Mouse (Mus musculus): ENCODE data around the gene Gpt2. TPM values are rescaled to one million over a fixed set of nuclear protein-coding genes. Genes with fewer than 3 reads are reported as not detected.

Gene Gpt2
- total and polyA plus RNA-seq, 2 experiments, result 135 to 351 TPM

- no peak overlapping the region for H3K9ac ChIP-seq (ENCODE audit: low read depth, low read length)
- peak; percentile 64 for DNase-seq (ENCODE audit: extremely low read depth, low read depth, low spot score)
- peaks cover 8% of the 10 kb centered on the region for H3K36me3 ChIP-seq (ENCODE audit: control insufficient read depth, insufficient read depth, low read length)
- H3K4me3 ChIP-seq (ENCODE audit: insufficient read depth, low read depth, low read length), result no peak overlapping the region
- peaks cover 13% of the 10 kb centered on the region; the same call in 1 of the 2 replicates for H3K79me2 ChIP-seq (ENCODE audit: control insufficient read depth, insufficient read depth, low read length)
- peaks cover 12% of the 10 kb centered on the region for H3K4me1 ChIP-seq (ENCODE audit: control insufficient read depth, insufficient read depth, low read length)
- no peaks in the 10 kb centered on the region for H3K27me3 ChIP-seq (ENCODE audit: control insufficient read depth, insufficient read depth, low read length)
- WGBS, result 30% methylated on average over 3 of the region's 3 CpGs
- no peak overlapping the region for H3K27ac ChIP-seq (replicated peaks; ENCODE audit: insufficient read depth, low read depth, low read length)
- TF ChIP-seq CTCF (IDR thresholded peaks at IDR 0.05; ENCODE audit: low read depth, low read length) (no peak), POLR2A (IDR thresholded peaks at IDR 0.05; ENCODE audit: extremely low read depth, insufficient read depth, low read length) (no peak)
Measured at GRCm38 (mm10) chr8:85557601-85557986, 65.2 kb downstream of the Gpt2 start.

GRCm38 (mm10) chr8:85559201-85559600 is 66.8 kb downstream of the Gpt2 start:
- H3K36me3 ChIP-seq (ENCODE audit: control insufficient read depth, insufficient read depth, low read length), result no peaks in the 10 kb centered on the region
- peaks cover 7% of the 10 kb centered on the region for H3K4me1 ChIP-seq (ENCODE audit: control insufficient read depth, insufficient read depth, low read length)
- H3K9ac ChIP-seq (ENCODE audit: low read depth, low read length), result no peak overlapping the region
- no peak overlapping the region for H3K4me3 ChIP-seq (ENCODE audit: insufficient read depth, low read depth, low read length)
- no peak for TF ChIP-seq CTCF (IDR thresholded peaks at IDR 0.05; ENCODE audit: low read depth, low read length)
- no peak for TF ChIP-seq POLR2A (IDR thresholded peaks at IDR 0.05; ENCODE audit: extremely low read depth, insufficient read depth, low read length)
- DNase-seq (ENCODE audit: extremely low read depth, low read depth, low spot score), result no peak
- peaks cover 8% of the 10 kb centered on the region; the same call in 1 of the 2 replicates for H3K79me2 ChIP-seq (ENCODE audit: control insufficient read depth, insufficient read depth, low read length)
- WGBS, result 88% methylated on average over 1 of the region's 1 CpGs
- no peak overlapping the region for H3K27ac ChIP-seq (replicated peaks; ENCODE audit: insufficient read depth, low read depth, low read length)
- H3K27me3 ChIP-seq (ENCODE audit: control insufficient read depth, insufficient read depth, low read length), result no peaks in the 10 kb centered on the region

GRCm38 (mm10) chr8:85559966-85560365 is 67.6 kb downstream of the Gpt2 start:
- H3K9ac ChIP-seq (ENCODE audit: low read depth, low read length), result no peak overlapping the region
- DNase-seq (ENCODE audit: extremely low read depth, low read depth, low spot score), result no peak
- H3K4me1 ChIP-seq (ENCODE audit: control insufficient read depth, insufficient read depth, low read length), result peaks cover 6% of the 10 kb centered on the region; the same call in 1 of the 2 replicates
- peaks cover 1% of the 10 kb centered on the region; the same call in 1 of the 2 replicates for H3K79me2 ChIP-seq (ENCODE audit: control insufficient read depth, insufficient read depth, low read length)
- no peaks in the 10 kb centered on the region for H3K27me3 ChIP-seq (ENCODE audit: control insufficient read depth, insufficient read depth, low read length)
- WGBS, result 63% methylated on average over 2 of the region's 2 CpGs
- H3K4me3 ChIP-seq (ENCODE audit: insufficient read depth, low read depth, low read length), result no peak overlapping the region
- H3K36me3 ChIP-seq (ENCODE audit: control insufficient read depth, insufficient read depth, low read length), result no peaks in the 10 kb centered on the region
- no peak overlapping the region for H3K27ac ChIP-seq (replicated peaks; ENCODE audit: insufficient read depth, low read depth, low read length)
- TF ChIP-seq CTCF (IDR thresholded peaks at IDR 0.05; ENCODE audit: low read depth, low read length), result no peak
- TF ChIP-seq POLR2A (IDR thresholded peaks at IDR 0.05; ENCODE audit: extremely low read depth, insufficient read depth, low read length), result no peak

- TF ChIP-seq CTCF (IDR thresholded peaks at IDR 0.05; ENCODE audit: low read depth, low read length) (no peak), POLR2A (IDR thresholded peaks at IDR 0.05; ENCODE audit: extremely low read depth, insufficient read depth, low read length) (no peak)
- Histone ChIP-seq H3K4me1 (ENCODE audit: control insufficient read depth, insufficient read depth, low read length) (no peaks in the 10 kb centered on the region; the same call in 1 of the 2 replicates), H3K27me3 (ENCODE audit: control insufficient read depth, insufficient read depth, low read length) (no peaks in the 10 kb centered on the region), H3K4me3 (ENCODE audit: insufficient read depth, low read depth, low read length) (no peak overlapping the region), H3K79me2 (ENCODE audit: control insufficient read depth, insufficient read depth, low read length) (no peaks in the 10 kb centered on the region), H3K27ac (replicated peaks; ENCODE audit: insufficient read depth, low read depth, low read length) (no peak overlapping the region), H3K9ac (ENCODE audit: low read depth, low read length) (no peak overlapping the region), H3K36me3 (ENCODE audit: control insufficient read depth, insufficient read depth, low read length) (no peaks in the 10 kb centered on the region)
- WGBS, result 88% methylated on average over 8 of the region's 8 CpGs
- no peak for DNase-seq (ENCODE audit: extremely low read depth, low read depth, low spot score)
Measured at GRCm38 (mm10) chr8:85563336-85563735, 71.0 kb downstream of the Gpt2 start.

- no peaks in the 10 kb centered on the region for H3K79me2 ChIP-seq (ENCODE audit: control insufficient read depth, insufficient read depth, low read length)
- H3K36me3 ChIP-seq (ENCODE audit: control insufficient read depth, insufficient read depth, low read length), result no peaks in the 10 kb centered on the region
- H3K4me3 ChIP-seq (ENCODE audit: insufficient read depth, low read depth, low read length), result no peak overlapping the region
- DNase-seq (ENCODE audit: extremely low read depth, low read depth, low spot score), result no peak
- no peak overlapping the region for H3K27ac ChIP-seq (replicated peaks; ENCODE audit: insufficient read depth, low read depth, low read length)
- H3K9ac ChIP-seq (ENCODE audit: low read depth, low read length), result no peak overlapping the region
- no peaks in the 10 kb centered on the region; the same call in 1 of the 2 replicates for H3K4me1 ChIP-seq (ENCODE audit: control insufficient read depth, insufficient read depth, low read length)
- WGBS, result 53% methylated on average over 3 of the region's 3 CpGs
- no peaks in the 10 kb centered on the region for H3K27me3 ChIP-seq (ENCODE audit: control insufficient read depth, insufficient read depth, low read length)
- TF ChIP-seq POLR2A (IDR thresholded peaks at IDR 0.05; ENCODE audit: extremely low read depth, insufficient read depth, low read length), result no peak
- no peak for TF ChIP-seq CTCF (IDR thresholded peaks at IDR 0.05; ENCODE audit: low read depth, low read length)
Measured at GRCm38 (mm10) chr8:85565186-85565585, 72.8 kb downstream of the Gpt2 start.

- no peaks in the 10 kb centered on the region for H3K36me3 ChIP-seq (ENCODE audit: control insufficient read depth, insufficient read depth, low read length)
- H3K4me3 ChIP-seq (ENCODE audit: insufficient read depth, low read depth, low read length), result no peak overlapping the region
- DNase-seq (ENCODE audit: extremely low read depth, low read depth, low spot score), result peak; percentile 97
- no peaks in the 10 kb centered on the region for H3K27me3 ChIP-seq (ENCODE audit: control insufficient read depth, insufficient read depth, low read length)
- peak overlapping the region; percentile 27 for H3K27ac ChIP-seq (replicated peaks; ENCODE audit: insufficient read depth, low read depth, low read length)
- no peaks in the 10 kb centered on the region for H3K79me2 ChIP-seq (ENCODE audit: control insufficient read depth, insufficient read depth, low read length)
- no peaks in the 10 kb centered on the region; the same call in 1 of the 2 replicates for H3K4me1 ChIP-seq (ENCODE audit: control insufficient read depth, insufficient read depth, low read length)
- H3K9ac ChIP-seq (ENCODE audit: low read depth, low read length), result no peak overlapping the region
- TF ChIP-seq CTCF (IDR thresholded peaks at IDR 0.05; ENCODE audit: low read depth, low read length), result no peak
- no peak for TF ChIP-seq POLR2A (IDR thresholded peaks at IDR 0.05; ENCODE audit: extremely low read depth, insufficient read depth, low read length)
- WGBS, result 30% methylated on average over 2 of the region's 2 CpGs
Measured at GRCm38 (mm10) chr8:85567801-85568200, 75.4 kb downstream of the Gpt2 start.

Measured in liver, adult 2 months (tissue).